Mouse (Mus musculus) kidney, postnatal 0 days (tissue): ENCODE measurements around the gene Grrp1. TPM values are rescaled to one million over a fixed set of nuclear protein-coding genes. Genes with fewer than 3 reads are reported as not detected.

Experiments
- ATAC-seq: fragments of 200-750 bp; cut with Nextera tagmentation; replicated peaks from 2 replicates; pipeline ENCODE4 v1.8.0; 2017; ENCODE audit warnings: low read depth, moderate number of reproducible peaks, moderate TSS enrichment, moderate library complexity; ENCODE audit not compliant: low FRiP score
- DNase-seq: peaks from one replicate; pipeline ENCODE4 v3.0.0-alpha.2; 2016; ENCODE audit warnings: low spot score
- H3K27ac ChIP-seq: fragments of 300-500 bp; sonication (generic); 2 replicates; pipeline ENCODE4 v1.5.1; 2014; ENCODE audit warnings: mild to moderate bottlenecking
- H3K27me3 ChIP-seq: fragments of 300-500 bp; sonication (generic); 2 replicates; pipeline ENCODE4 v1.6.1; 2014; ENCODE audit warnings: low read length, mixed read lengths; ENCODE audit not compliant: insufficient read depth
- H3K36me3 ChIP-seq: fragments of 300-500 bp; sonication (generic); 2 replicates; pipeline ENCODE4 v1.6.1; 2014; ENCODE audit warnings: low read length, mixed read lengths; ENCODE audit not compliant: insufficient read depth
- H3K4me1 ChIP-seq: fragments of 300-500 bp; sonication (generic); replicated peaks from 2 replicates; pipeline ENCODE4 v1.6.1; 2014; ENCODE audit warnings: antibody characterized with exemption, low read length, mixed read lengths; ENCODE audit not compliant: insufficient read depth
- H3K4me2 ChIP-seq: fragments of 300-500 bp; sonication (generic); 2 replicates; pipeline ENCODE4 v1.6.1; 2014; ENCODE audit warnings: mild to moderate bottlenecking, low read length, moderate library complexity, mixed read lengths
- H3K4me3 ChIP-seq: fragments of 300-500 bp; sonication (generic); replicated peaks from 2 replicates; pipeline ENCODE4 v1.5.1; 2014; ENCODE audit warnings: low read depth, low read length
- H3K9ac ChIP-seq: fragments of 300-500 bp; sonication (generic); 2 replicates; pipeline ENCODE4 v1.6.1; 2014; ENCODE audit warnings: low read depth, low read length
- H3K9me3 ChIP-seq: fragments of 300-500 bp; sonication (generic); replicated peaks from 2 replicates; pipeline ENCODE4 v1.6.1; 2016; ENCODE audit warnings: low read length, inconsistent platforms, mixed read lengths
- CTCF ChIP-seq: IDR thresholded peaks from 2 replicates; pipeline ENCODE4 v1.5.1; 2016; ENCODE audit warnings: antibody characterized with exemption, low read depth, mild to moderate bottlenecking, moderate library complexity
- WGBS: fragments of 180-500 bp; shearing (Covaris S2); extraction: QIAGEN DNeasy Blood & Tissue Kit; methylation state at CpG from one replicate; pipeline ENCODE4 v1.1.7; 2014; 5-methylcytosine and 5-hydroxymethylcytosine counted together
- polyA plus RNA-seq: library from polyadenylated mRNA; unstranded; fragments of >200 nt; fragmentation: Nextera tagmentation; extraction: Ambion mirVana; gene quantifications from 2 replicates; pipeline ENCODE4 v1.2.1, GENCODE M21; 2015

The Grrp1 gene
- polyA plus RNA-seq, 1 experiment from 2014 or later, result 12.3 TPM

- H3K36me3 ChIP-seq, result no peaks in the 10 kb centered on the region
- peak within 1 kb of the TSS; percentile 99 for H3K27ac ChIP-seq
- no peaks in the 10 kb centered on the region for H3K27me3 ChIP-seq
- TF ChIP-seq CTCF, result no peak
- peaks cover 5% of the 10 kb centered on the region for H3K4me1 ChIP-seq
- ATAC-seq (peak; percentile 88), DNase-seq (peak; percentile 92)
- H3K4me2 ChIP-seq, result peak within 1 kb of the TSS; percentile 93
- under 1% methylated on average over 42 of the region's 43 CpGs for WGBS
- H3K9me3 ChIP-seq, result no peaks in the 10 kb centered on the region
- peak within 1 kb of the TSS; percentile 95 for H3K9ac ChIP-seq
- peak within 1 kb of the TSS; percentile 95 for H3K4me3 ChIP-seq
These were observed 33.7 kb upstream of the Grrp1 start, which contains the start of gene Pdik1l for GRCm38 (mm10) chr4:134287575-134288025. TSS of gene Pdik1l (minus strand) at chr4:134287895.

GRCm38 (mm10) chr4:134287168-134287564 lies 33.3 kb upstream of the Grrp1 start:
- Histone ChIP-seq H3K4me1 (peaks cover 5% of the 10 kb centered on the region), H3K4me2 (peak overlapping the region; percentile 93), H3K9ac (peak overlapping the region; percentile 95), H3K4me3 (peak overlapping the region; percentile 95), H3K9me3 (no peaks in the 10 kb centered on the region), H3K27me3 (no peaks in the 10 kb centered on the region), H3K27ac (peak overlapping the region; percentile 99), H3K36me3 (0 out of 2 replicates have a peak, but pooled peaks cover 1% of the 10 kb centered on the region)
- peak; percentile 96 for DNase-seq
- WGBS, result under 1% methylated on average over 52 of the region's 59 CpGs
- TF ChIP-seq CTCF, result peak; percentile 54
- ATAC-seq, result peak; percentile 94

GRCm38 (mm10) chr4:134286226-134287167 lies 32.6 kb upstream of the Grrp1 start:
- DNase-seq (peak; percentile 18), ATAC-seq (peak; percentile 44)
- TF ChIP-seq CTCF, result no peak
- Histone ChIP-seq H3K9ac (peak overlapping the region; percentile 95), H3K27ac (peak overlapping the region; percentile 99), H3K4me3 (peak overlapping the region; percentile 95), H3K36me3 (0 out of 2 replicates have a peak, but pooled peaks cover 7% of the 10 kb centered on the region), H3K4me1 (peaks cover 5% of the 10 kb centered on the region), H3K9me3 (no peaks in the 10 kb centered on the region), H3K4me2 (peak overlapping the region; percentile 93), H3K27me3 (no peaks in the 10 kb centered on the region)
- under 1% methylated on average over 59 of the region's 59 CpGs for WGBS

- H3K4me2 ChIP-seq, result no peak overlapping the region
- DNase-seq (no peak), ATAC-seq (no peak)
- 97% methylated on average over 2 of the region's 2 CpGs for WGBS
- no peak overlapping the region for H3K4me3 ChIP-seq
- H3K27ac ChIP-seq, result no peak overlapping the region
- no peaks in the 10 kb centered on the region for H3K9me3 ChIP-seq
- no peak for TF ChIP-seq CTCF
- H3K36me3 ChIP-seq, result 0 out of 2 replicates have a peak, but pooled peaks cover 7% of the 10 kb centered on the region
- no peak overlapping the region for H3K9ac ChIP-seq
- H3K27me3 ChIP-seq, result no peaks in the 10 kb centered on the region
- peaks cover 5% of the 10 kb centered on the region for H3K4me1 ChIP-seq
These were observed 31.0 kb upstream of the Grrp1 start for GRCm38 (mm10) chr4:134284942-134285341.

GRCm38 (mm10) chr4:134273417-134274345 lies 19.8 kb upstream of the Grrp1 start:
- Histone ChIP-seq H3K9ac (no peak overlapping the region; the same call in 1 of the 2 replicates), H3K4me1 (0 out of 2 replicates have a peak, but pooled peaks cover 3% of the 10 kb centered on the region), H3K27ac (0 out of 2 replicates have a peak overlapping the region, but pooled peaks have one; percentile 8), H3K36me3 (peaks cover 15% of the 10 kb centered on the region), H3K4me3 (0 out of 2 replicates have a peak overlapping the region, but pooled peaks have one; percentile 15), H3K4me2 (peak overlapping the region; percentile 27), H3K27me3 (no peaks in the 10 kb centered on the region), H3K9me3 (no peaks in the 10 kb centered on the region)
- WGBS, result 8% methylated on average over 14 of the region's 14 CpGs
- TF ChIP-seq CTCF, result no peak
- ATAC-seq, result no peak
- DNase-seq, result peak; percentile 66
